Mouse (Mus musculus): ENCODE measurements around the gene Olig2.
A peak's percentile ranks its signal among the peaks of the same experiment; 100 is the strongest.
"Not testable (repeated sequence)": the region's sequence is repeated elsewhere in the genome, so short reads cannot be mapped to it uniquely, and the experiment has no call there.

The Olig2 gene

DNA sequence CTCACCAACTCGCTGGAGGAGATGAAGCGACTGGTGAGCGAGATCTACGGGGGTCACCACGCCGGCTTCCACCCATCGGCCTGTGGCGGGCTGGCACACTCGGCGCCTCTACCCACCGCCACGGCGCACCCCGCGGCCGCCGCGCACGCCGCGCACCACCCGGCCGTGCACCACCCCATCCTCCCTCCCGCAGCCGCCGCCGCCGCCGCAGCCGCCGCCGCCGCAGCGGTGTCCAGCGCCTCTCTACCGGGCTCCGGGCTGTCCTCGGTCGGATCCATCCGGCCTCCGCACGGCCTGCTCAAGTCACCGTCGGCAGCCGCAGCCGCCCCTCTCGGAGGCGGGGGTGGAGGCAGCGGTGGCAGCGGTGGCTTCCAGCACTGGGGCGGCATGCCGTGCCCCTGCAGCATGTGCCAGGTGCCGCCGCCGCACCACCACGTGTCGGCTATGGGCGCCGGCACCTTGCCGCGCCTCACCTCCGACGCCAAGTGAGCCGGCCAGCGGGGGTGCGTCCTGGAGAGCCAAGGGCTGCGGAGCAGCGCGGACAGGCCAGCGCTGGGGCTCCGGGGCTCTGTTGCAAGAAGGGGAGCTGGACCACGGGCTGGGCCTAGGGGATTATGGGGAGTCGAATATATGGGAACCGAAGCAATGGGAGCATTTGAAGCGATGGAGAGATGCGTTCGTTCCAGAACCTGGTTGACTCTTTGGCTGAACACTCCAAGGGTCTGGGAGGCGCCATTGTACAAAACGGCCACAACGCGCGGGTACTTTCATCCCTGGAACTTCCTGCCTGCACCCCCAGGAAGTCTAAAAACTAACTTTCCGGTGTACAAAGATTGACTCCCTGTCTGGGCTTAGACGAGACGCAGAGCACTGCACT, 1.9 kb downstream of the Olig2 start:
- DNase-seq (ENCODE audit: low read depth, low spot score): no peak

DNA sequence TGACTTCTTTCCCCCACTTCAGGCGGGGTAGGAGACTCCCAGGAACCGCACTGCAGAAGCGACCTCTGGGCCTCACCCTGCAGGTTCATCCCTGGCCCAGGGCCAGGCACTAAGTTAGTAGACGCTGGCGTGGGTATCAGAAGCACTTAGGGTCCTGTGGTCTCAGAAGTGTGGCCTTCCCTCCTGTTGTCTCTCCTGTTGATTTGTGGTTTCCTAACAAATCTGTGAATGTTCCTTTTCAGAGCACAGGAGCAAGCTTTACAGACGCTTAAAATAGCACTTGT, 2.4 kb downstream of the Olig2 start:
- DNase-seq (ENCODE audit: low read depth, low spot score): no peak

DNA sequence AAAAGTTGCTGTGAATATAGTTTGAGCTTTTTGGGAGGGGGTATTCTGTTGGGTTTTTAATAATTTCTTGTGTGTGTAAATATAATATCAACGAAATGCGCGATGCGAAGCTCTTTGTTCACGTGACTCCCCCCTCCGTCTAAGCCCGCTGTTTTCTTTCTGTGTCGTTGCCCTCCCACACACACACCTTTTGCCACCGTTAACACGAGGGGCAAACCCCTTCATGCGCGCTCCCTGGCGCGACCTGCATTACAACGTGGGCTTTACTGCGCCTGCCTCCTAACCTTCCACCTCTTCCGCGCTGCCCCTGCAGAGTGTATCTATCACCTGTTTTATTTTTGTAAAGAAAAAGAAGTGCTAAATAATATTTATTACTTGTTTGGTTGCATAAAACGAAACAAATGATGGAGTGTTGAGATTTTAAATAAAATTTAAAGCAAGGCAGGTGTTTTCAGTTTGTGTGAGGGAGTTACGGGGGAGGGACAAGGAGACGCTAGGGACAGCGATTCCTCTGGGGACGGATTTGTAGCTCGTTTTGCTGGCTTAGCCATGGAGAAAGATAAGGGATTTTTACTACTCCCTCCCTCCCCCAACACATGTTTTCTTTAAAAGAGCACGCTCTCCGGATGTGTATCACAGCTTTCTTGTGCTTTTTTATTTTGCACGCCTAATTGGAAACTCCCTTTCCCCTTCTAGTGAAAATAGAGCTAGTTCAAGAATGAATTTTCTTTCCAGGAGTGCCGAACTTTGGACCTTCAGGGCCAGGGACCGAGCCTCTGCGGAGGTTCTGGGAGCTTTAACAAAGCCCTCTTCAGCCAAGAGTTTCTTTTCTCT, 3.2 kb downstream of the Olig2 start:
- no peak for DNase-seq (ENCODE audit: low read depth, low spot score)

DNA sequence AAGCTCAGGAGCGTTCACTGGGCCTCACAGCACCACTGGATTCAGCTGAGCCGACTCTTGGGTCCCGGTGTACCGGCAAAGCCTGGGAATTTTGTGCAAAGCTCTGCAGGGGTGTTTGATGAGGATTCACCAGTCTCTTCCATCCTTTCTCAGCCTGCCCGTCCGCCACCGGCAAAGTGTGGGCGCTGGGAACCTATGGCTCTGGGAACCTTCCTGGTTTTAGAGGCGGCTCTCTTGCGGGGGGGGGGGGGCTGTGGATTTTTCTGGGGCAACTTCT, 3.8 kb downstream of the Olig2 start:
- DNase-seq (ENCODE audit: low read depth, low spot score): no peak

DNA sequence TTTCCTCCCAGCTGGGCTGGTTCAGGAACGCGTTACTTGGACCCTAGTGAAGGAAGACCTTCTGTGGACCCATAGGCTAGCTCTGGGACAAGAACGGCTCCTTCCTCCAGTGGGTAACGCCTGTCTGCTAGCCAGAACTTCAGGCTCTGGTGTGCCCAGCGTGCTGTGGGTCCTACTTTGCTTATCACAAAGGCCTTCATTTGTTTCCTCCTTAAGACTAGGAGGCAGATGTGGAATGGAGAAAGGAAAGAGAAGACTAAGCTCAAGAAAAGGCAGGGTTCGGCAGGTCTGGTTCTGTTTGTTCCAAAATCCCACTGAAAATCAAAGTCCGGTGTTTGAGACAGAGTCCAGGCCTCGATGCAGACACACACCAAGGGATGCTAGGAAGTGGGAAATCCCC, 4.4 kb downstream of the Olig2 start:
- DNase-seq (ENCODE audit: low read depth, low spot score): no peak

DNA sequence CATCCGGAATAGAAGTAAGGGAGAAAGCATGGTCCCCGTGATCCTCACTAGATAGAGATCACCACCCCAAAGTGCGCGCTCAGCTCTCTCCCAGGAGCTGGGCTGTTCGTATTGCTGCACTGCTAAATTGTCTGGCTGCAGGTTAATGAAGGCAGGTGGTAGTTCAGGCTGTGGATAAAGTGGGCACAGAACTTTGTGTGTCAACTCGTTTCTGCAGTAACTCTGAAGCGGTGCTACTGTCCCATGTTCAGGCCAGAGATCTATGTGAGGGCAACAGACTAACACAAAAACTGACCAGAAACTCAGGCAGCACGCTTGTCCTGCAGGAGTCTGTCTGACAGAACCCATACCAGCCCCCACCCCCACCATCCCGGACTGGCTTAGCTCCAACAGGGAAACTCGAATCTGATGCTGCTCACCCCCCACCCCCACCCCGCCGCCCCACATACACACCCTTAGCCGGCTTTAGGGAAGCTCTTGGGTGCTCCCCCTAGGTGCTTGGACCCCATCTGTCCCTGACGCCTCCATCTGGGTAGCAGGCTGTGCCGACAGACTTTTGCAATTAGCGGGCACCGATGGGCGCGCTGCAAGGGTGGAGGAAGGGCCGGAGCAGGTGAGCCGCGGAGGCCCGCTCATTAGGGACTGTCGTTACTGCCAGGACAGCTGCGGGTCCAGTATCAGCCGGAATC, 6.7 kb downstream of the Olig2 start:
- DNase-seq (ENCODE audit: low read depth, low spot score): no peak

DNA sequence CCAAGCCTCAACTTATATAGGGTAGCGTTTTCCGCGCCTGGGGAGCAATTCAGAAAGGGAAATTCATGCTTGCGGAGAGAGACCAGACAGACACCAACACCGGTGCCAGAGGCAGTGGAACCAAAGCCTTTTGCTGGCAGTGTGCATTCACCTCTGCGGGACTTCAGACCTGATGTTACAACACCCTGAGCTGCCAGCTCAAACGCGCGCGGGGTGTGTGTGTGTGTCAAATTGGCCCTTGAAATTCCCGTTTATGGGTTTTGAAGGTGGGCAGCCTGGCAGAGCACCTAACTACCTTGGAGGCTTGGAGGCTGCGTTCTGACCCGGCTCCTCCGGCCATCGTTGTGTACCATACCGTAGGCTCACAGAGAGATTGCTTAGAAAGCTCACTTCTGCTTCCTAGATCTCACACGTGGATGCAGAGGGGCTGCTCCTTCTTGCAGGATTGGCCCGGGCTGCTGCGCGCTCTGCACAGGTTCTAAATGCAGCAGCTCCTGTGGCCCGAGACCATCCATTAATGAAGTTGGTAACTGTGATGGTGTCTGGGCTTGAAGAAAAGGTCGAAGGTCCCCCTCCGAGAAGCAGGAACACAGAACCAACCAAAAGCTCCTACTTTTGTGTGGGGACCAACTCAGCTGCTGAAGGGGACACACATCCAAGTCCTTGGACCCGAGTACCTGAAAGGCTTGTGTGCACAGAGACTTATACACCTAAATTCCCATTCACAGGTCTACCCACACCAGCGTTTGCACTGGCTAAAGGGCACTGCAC, 7.4 kb downstream of the Olig2 start:
- no peak for DNase-seq (ENCODE audit: low read depth, low spot score)

DNA sequence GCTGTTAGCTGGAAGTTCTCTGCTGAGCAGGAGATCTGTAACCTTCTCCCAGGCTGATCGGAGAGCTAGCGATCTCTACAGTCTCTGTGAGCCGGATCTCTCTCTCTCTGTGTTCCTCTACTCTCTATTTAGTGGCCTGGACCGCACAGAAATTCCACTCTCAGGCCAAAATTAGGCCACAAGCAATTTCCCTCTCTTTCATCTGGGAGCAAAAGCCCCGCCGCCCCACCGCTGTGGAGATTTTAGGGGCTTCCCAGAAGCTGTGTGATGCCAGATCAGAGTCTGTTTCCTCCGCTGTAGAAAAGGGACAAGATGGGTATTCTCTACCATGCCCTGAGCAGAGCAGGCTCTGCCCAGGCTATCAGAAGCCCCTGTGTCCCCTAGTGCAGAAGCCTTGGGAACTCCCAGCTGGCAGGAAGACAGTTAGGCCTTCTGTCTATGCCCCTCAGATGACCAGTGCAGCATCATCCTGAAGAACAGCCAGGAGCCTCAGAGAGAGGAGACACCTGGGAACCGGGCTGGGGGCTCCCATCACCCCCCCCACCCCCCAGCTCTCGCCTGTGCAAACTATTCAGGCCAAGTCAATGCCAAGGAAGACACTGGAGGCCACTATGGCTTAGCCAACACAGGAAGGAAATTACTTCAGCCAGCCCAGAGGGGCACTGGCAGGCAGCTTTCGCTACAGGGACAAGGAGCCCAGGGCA, 8.1 kb downstream of the Olig2 start:
- DNase-seq (ENCODE audit: low read depth, low spot score): no peak

DNA sequence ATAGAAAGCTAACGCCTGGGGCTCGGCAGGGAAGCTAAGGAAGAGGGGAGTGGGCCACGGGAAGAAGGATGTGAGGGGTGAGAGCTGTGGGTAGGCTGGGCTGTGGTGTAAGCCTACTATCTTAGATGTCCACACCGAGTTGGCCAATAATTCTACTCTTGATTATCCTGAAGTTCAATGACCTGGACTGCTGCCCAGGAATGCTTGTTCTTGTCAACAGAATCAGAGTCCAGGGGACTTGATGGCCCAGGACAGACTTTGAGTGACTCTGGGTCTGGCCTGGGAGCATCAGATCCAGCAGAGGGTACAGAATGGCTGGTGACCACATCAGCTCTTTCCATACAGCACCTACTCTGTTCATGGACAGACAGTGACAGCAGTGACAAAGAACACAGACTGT, 13.8 kb downstream of the Olig2 start:
- DNase-seq (ENCODE audit: low read depth, low spot score): no peak

DNA sequence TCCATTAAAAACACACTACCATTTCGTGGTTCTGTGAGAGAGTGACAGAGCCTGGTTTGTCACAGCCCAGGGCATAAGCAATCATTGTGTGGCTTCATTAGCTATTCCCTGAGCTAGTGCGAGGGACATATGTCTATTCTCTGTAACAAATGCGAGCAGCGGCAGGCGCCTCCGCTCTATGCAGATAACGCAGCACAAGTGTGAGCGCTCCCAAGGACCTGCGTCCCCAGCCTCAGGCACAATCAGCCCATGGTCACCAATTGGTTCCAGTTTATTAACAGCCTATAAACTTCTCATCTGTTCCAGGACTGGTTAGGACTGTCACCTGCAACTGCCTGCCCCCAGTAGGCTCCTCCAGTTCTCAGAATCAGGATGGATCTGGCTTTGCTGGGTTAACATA, 21.0 kb downstream of the Olig2 start:
- DNase-seq (ENCODE audit: low read depth, low spot score): no peak

DNA sequence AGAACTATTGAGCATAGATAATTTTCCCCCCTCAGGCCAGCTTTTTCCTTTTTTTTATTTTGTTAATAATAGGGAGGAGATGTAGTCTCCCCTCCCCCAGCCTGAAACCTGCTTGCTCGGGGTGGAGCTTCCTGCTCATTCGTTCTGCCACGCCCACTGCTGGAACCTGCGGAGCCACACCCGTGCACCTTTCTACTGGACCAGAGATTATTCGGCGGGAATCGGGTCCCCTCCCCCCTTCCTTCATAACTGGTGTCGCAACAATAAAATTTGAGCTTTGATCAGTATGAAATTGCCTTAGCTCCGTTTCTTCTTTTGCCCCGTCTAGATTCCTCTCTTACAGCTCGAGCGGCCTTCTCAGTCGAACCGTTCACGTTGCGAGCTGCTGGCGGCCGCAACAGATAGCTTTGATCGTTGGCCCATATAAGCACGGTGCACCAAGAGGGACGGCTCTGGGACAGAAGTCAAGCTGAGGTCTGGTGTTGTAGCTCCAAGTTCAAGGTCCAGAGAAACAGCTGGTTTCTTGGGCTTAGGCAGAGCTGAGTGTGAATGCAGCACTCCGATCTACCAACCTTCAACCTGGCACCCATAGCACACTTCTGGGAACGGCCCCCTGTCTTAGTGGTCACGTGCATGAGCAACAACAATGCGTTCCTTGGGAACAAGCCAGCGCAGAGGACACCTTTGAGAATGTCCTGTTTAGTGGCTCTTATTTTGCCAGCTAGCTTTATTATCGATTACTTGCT, 30.3 kb downstream of the Olig2 start:
- DNase-seq (ENCODE audit: low read depth, low spot score): not testable (repeated sequence)

DNA sequence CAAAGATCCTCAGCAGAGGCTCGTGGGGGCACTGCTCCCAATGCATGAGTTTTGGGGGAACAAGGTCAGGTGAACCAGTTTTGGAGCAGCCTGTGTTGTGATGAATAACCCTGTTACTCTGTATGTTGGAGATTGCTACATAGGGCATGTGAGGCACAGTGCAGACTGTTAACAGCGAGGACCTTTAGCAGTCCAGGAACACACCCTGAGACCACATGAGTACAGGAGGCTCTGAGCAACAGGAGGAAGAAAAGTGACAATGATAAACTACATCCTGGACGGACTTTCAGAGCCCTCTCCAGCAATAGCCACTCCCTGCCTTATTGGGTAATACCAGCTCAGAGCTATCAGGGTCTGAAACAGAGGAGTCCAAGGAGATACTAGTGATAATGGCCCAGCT, 33.7 kb downstream of the Olig2 start:
- no peak for DNase-seq (ENCODE audit: low read depth, low spot score)

DNA sequence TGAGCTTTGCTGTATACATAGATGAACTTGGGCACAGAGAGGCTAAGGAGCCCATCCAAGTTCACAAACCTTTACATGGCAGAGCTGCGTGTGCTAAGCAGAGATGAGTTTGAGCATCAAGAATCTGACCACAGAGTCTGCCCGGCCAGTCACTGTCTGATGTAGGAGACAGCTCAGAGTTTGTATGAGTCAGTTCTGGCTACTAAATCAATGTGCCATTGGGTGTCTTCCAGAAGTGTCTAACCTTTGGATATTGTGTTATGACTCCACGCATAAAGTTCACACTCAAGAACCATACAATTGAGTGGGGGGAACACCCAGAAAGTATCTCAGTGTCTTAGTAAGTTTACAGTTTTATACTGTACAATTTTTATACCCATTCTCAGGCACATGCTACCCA, 35.6 kb downstream of the Olig2 start:
- no peak for DNase-seq (ENCODE audit: low read depth, low spot score)

DNA sequence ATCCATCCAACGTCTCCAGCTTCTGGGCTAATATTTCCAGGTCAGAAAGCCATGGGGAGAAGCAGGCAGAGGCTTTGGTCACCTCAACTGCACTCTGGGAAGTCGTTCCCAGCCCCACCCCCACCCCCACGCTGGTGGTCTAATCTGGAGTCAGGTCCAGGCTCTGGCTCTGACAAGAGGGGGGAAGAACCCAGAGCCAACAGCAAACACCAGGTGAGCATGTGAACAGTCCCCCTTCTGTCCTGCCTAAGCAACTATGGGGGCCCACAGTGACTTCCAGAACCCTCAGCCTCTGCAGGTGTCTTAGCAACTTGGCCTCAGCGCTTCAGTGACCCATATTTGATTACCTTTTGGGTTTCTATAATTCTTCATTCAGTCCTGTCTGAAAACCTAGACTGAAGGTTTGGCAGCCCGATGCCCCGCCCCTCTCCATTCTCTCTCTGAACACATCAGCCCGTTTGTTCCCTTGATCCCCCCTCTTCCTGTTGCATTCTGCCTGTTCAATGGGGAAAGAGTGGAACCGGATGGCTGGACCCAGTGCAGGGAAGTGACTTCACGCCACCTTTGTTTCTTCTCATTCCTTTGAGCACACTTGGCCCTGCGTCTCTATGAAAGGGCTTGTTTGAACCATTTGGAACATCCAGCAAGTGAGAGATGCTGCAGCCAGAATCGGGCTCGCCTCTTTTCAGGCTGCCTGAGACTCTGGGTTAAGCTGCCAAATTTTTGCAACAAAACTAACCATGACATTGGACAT, 37.4 kb downstream of the Olig2 start:
- no peak for DNase-seq (ENCODE audit: low read depth, low spot score)

DNA sequence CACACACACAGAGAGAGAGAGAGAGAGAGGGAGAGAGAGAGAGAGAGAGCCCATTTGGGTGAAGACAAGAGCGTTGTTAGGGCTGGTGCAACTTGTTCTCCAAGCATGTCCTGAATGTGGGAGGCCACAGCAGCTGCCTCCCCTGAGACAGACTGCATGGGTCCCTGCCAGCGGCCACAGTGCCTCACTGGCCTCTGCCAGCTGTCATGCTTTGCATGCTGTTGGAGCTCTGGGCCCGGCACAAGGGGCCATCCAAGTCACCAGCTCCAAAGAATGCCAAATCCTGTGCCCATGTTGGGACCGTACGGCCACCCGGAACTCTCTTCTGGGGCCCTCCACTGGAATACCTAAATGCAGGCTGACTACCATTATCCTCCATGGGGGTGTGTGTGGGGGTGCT, 40.7 kb downstream of the Olig2 start:
- DNase-seq (ENCODE audit: low read depth, low spot score): no peak

DNA sequence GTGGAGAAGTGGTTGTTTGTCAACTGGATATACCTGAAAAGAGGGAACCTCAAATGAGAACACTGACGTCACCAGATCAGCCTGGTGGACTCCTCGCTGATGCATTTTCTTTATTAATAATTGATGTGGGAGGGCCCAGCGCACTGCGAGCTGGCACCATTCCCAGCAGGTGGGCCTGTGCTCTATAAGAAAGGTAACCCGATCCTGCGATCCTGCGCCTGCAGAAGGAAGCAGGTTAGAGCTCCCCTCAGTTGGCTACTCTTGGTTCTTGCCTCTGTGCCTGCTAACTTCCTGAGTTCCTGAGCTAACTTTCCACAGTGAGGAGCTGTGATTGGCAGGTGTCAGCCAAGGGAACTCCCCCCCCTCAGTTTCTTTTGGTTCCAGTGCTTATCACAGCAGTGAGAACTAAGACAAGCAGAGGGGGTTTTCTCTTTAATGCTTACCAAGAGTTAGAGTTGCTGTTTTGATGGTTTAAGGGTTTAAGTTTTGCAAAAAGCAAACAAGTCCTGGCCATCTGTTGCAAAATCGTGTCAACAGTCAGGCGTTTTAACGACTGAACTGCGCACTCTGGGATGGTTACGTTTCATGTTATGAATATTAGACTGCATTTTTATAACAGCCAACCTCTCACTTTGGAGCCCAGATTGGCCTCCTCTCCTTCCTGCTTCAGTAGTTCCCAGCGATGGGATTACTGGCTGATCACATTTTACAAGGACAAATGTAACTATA, 43.6 kb downstream of the Olig2 start:
- no peak for DNase-seq (ENCODE audit: low read depth, low spot score)

DNA sequence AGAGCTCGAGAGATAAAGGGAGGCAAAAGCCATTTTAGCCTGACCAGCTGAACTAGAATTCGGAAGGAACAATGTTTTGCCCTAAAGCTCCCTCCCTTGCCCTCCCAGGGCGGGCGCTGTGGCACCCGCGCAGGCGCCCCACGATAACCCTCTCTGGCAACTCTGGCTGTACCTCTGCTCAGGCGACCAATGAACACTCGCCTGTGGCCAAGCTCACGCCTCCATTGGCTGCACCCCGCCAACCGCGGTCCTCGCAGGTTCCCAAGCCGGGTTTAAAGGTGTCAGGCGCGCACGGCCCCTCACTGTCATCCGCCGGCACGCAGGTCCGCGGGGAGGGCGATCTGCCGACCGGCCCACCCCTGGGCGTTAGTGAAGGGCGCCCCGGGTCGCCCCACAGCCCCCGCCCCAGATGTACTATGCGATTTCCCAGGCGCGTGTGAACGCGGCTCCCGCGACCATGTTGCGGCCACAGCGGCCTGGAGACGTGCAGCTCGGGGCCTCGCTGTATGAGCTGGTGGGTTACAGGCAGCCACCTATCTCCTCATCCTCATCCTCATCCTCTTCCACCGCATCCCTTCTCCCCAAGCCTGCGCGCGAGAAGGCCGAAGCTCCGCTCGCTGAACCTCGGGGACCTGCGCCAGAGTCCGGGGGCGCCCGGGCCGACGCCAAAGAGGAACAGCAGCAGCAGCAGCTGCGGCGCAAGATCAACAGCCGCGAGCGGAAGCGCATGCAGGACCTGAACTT, 44.4 kb downstream of the Olig2 start, which contains the start of gene Olig1:
Gene Olig1 (plus strand): TSS at position 305 of the 744 bp plus-strand sequence.
- peak; percentile 54 for DNase-seq (ENCODE audit: low read depth, low spot score)

DNA sequence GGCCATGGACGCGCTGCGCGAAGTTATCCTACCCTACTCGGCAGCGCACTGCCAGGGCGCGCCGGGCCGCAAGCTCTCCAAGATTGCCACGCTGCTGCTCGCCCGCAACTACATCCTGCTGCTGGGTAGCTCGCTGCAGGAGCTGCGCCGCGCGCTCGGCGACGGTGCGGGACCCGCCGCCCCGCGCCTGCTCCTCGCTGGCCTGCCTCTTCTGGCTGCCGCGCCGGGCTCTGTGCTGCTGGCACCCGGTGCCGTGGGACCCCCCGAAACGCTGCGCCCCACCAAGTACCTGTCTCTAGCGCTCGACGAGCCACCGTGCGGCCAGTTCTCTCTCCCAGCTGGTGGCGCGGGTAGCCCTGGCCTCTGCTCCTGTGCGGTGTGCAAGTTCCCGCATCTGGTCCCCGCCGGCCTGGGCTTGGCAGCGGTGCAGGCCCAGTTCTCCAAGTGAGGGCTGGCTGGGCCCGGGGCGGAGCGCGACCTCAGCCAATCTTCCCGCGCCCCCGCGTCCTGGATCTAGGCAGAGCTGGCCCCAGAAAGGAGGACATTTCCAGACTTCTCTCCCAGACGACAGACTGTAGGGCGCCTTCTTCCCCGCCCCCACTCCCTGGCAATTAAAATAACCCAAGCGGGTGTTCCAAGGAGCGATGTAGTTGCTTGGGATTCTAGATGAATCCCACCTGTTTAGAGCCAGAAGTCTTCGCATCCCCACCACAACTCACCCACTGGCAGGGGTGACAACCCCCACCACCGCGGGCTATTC, 45.1 kb downstream of the Olig2 start:
- DNase-seq (ENCODE audit: low read depth, low spot score): no peak

All from retina, postnatal 7 days (tissue).